Mouse (Mus musculus): ENCODE measurements around the gene Tspan9. TPM values are rescaled to one million over a fixed set of nuclear protein-coding genes. Genes with fewer than 3 reads are reported as not detected.

Gene Tspan9
- polyA plus RNA-seq, 1 experiment from 2014 or later: 19.6 TPM

DNA sequence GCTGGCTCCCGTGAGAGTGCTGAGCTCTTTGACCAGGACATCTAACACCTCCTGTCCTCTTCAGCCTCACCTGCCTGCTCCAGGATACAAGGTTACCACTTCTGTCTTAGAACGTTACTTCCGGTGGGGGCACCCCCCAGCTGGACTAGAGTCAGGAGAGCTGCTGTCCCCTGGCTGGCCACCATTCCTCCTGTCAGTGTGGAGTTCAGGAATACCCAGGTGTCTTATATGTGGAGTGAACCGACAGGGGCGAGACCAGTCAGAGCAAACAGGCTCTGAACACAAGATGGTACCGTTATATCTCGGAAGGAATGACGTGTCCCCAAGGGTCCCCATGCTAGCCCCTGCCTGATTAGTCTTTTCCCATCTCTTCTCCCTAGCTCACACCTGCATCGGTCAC, 106.8 kb downstream of the Tspan9 start:
- Histone ChIP-seq H3K9me3 (ENCODE audit: low read length) (no peaks in the 10 kb centered on the region), H3K27me3 (ENCODE audit: insufficient read depth, low read length) (peaks cover 24% of the 10 kb centered on the region), H3K27ac (ENCODE audit: low read depth) (no peak overlapping the region), H3K36me3 (replicated peaks; ENCODE audit: insufficient read depth, low read length) (no peaks in the 10 kb centered on the region), H3K4me3 (ENCODE audit: low read depth, low read length) (no peak overlapping the region), H3K4me1 (ENCODE audit: insufficient read depth) (peaks cover 12% of the 10 kb centered on the region), H3K9ac (replicated peaks) (no peak overlapping the region), H3K4me2 (ENCODE audit: low read depth, low read length) (no peak overlapping the region)
- 71% methylated on average over 9 of the region's 9 CpGs for WGBS (ENCODE audit: insufficient replicate concordance)
- DNase-seq: no peak
- TF ChIP-seq CTCF (IDR thresholded peaks at IDR 0.05; ENCODE audit: low read depth) (no peak), EP300 (IDR thresholded peaks at IDR 0.05; ENCODE audit: low read depth) (no peak)
- no peak for ATAC-seq

DNA sequence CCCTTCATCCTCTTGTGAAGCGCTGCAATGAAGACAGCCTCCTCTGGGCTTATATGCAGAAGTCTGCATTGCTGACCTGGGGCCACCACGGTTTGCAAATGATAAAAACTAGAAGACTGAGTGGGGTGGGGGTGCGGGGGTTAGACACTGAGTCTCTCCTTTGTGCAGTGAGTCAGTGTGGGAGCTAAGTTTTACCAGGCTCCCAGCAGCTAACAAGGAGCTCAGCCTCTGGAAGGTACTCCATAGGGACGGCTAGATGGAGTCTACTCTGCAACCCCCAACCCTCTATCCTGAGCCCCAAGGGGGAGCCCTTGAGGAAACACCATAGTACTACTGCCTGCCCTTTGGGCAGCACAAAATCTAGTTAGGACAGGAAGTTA, 107.5 kb downstream of the Tspan9 start:
- Histone ChIP-seq H3K4me3 (ENCODE audit: low read depth, low read length) (peak overlapping the region; percentile 53), H3K36me3 (replicated peaks; ENCODE audit: insufficient read depth, low read length) (no peaks in the 10 kb centered on the region), H3K27me3 (ENCODE audit: insufficient read depth, low read length) (peaks cover 24% of the 10 kb centered on the region), H3K9me3 (ENCODE audit: low read length) (no peaks in the 10 kb centered on the region), H3K4me1 (ENCODE audit: insufficient read depth) (peaks cover 12% of the 10 kb centered on the region), H3K27ac (ENCODE audit: low read depth) (no peak overlapping the region), H3K9ac (replicated peaks) (peak overlapping the region; percentile 44; the same call in 1 of the 2 replicates), H3K4me2 (ENCODE audit: low read depth, low read length) (peak overlapping the region; percentile 84)
- WGBS (ENCODE audit: insufficient replicate concordance): 6% methylated on average over 4 of the region's 4 CpGs
- ATAC-seq (no peak), DNase-seq (no peak)
- TF ChIP-seq EP300 (IDR thresholded peaks at IDR 0.05; ENCODE audit: low read depth) (no peak), CTCF (IDR thresholded peaks at IDR 0.05; ENCODE audit: low read depth) (peak; percentile 16; the same call in 1 of the 2 replicates)

DNA sequence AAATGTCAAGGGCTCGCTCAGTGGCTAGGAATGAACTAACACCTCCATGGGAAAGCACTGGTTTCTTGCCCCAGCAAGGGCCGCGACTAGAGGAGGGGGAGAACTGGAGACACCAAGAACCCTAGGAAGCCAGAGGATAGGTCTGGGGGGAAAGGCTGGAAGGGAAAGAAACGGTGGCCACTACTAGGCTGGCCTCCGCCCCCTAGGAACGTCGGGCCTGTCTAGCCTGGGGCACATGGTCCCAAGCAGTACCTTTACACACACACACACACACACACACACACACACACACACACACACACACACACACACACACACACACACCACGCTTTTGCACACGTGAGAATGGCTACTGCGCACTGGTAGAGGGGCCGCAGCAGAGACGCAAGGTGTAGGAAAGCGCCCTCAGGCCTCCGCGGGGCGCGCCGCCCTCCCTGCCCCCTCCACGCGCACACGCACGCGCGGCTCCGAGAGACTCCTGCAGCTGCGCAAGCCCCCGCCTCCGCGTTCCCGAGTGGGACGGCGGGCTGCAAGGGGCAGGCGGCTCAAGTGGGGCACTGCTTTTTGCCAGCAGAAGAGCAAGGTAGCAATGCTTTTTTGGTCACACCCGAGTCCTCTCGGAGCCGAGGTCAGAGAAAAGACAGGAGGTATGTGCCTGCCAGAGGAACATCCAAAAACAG, 108.0 kb downstream of the Tspan9 start:
- 2% methylated on average over 21 of the region's 36 CpGs for WGBS (ENCODE audit: insufficient replicate concordance)
- peak overlapping the region; percentile 53 for H3K4me3 ChIP-seq (ENCODE audit: low read depth, low read length)
- no peak overlapping the region for H3K27ac ChIP-seq (ENCODE audit: low read depth)
- no peaks in the 10 kb centered on the region for H3K9me3 ChIP-seq (ENCODE audit: low read length)
- peak overlapping the region; percentile 84 for H3K4me2 ChIP-seq (ENCODE audit: low read depth, low read length)
- ATAC-seq (no peak), DNase-seq (peak; percentile 36)
- peaks cover 12% of the 10 kb centered on the region for H3K4me1 ChIP-seq (ENCODE audit: insufficient read depth)
- no peaks in the 10 kb centered on the region for H3K36me3 ChIP-seq (replicated peaks; ENCODE audit: insufficient read depth, low read length)
- peak overlapping the region; percentile 59; the same call in 1 of the 2 replicates for H3K9ac ChIP-seq (replicated peaks)
- peaks cover 24% of the 10 kb centered on the region for H3K27me3 ChIP-seq (ENCODE audit: insufficient read depth, low read length)
- TF ChIP-seq CTCF (IDR thresholded peaks at IDR 0.05; ENCODE audit: low read depth) (no peak), EP300 (IDR thresholded peaks at IDR 0.05; ENCODE audit: low read depth) (no peak)

DNA sequence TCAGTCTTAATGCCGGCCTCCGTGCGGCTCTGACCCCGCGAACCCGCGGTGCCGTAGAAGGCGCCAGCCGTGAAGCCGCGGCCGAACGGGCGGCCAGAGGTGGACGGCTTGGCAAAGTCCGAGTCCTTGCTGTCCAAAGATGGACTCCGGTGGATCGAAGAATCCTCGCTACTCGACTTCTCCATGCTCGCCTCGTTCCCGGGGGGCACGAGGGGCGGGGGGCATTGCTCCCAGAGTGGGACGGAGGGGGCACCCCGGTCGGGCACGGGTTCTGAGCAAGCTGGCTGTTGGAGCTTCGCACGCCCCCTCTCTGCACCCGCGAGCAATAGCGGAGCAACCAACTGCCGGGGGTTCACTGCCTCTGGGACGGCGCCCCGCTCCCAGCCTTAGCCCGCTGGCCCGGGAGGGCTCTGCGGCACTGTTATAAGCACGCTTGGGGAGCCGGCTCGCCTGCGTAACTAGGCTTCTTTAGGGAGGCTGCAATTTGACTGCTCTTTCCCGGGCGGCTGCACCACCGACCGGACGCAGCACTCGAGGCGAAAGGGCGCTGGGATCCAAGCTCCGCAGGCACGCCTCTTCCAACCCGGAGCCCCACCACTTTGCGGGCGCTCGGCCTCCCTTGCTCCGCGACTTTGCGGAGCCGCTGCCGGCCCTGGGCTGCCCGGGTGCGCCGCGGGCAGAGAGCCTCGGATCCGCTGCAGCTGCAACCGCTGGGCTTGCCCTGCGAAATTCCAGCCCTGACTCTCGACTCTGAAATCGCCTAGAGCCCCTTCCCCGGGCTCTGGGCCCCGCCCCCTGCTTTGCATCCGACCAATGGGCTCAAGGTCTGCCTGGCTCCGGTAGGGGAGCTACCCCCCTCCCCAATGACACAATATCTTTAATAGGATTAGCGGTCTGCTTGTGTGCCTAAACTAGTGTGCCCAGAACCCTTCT, 108.8 kb downstream of the Tspan9 start:
- Histone ChIP-seq H3K27me3 (ENCODE audit: insufficient read depth, low read length) (peaks cover 24% of the 10 kb centered on the region), H3K4me1 (ENCODE audit: insufficient read depth) (peaks cover 12% of the 10 kb centered on the region), H3K4me2 (ENCODE audit: low read depth, low read length) (peak overlapping the region; percentile 84), H3K27ac (ENCODE audit: low read depth) (no peak overlapping the region), H3K36me3 (replicated peaks; ENCODE audit: insufficient read depth, low read length) (no peaks in the 10 kb centered on the region), H3K9me3 (ENCODE audit: low read length) (no peaks in the 10 kb centered on the region), H3K4me3 (ENCODE audit: low read depth, low read length) (peak overlapping the region; percentile 53), H3K9ac (replicated peaks) (peak overlapping the region; percentile 59)
- WGBS (ENCODE audit: insufficient replicate concordance): 1% methylated on average over 79 of the region's 80 CpGs
- ATAC-seq: peak; percentile 35
- peak; percentile 23; the same call in 1 of the 2 replicates for TF ChIP-seq CTCF (IDR thresholded peaks at IDR 0.05; ENCODE audit: low read depth)
- TF ChIP-seq EP300 (IDR thresholded peaks at IDR 0.05; ENCODE audit: low read depth): no peak
- DNase-seq: peak; percentile 63

DNA sequence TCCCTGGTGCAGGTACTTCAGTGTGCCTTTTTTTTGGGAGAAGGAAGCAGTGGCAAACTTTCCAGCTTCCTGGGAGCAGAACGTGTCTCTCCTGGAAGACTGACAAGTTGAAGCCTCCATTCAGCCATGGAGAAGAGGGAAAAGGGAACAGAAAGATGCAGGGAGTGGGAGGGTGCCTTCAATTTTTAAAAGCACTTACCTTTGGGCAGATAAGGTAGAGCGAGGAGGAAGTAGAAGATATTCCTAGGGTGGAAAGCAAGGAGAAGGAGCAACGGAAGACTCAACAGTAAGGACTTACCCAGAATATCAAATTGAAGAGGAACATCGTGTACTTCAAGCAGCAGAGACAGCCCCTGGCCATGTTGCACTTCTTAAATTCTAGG, 109.5 kb downstream of the Tspan9 start:
- Histone ChIP-seq H3K27ac (ENCODE audit: low read depth) (no peak overlapping the region), H3K4me3 (ENCODE audit: low read depth, low read length) (peak overlapping the region; percentile 53)
- WGBS (ENCODE audit: insufficient replicate concordance): 34% methylated on average over 4 of the region's 4 CpGs

More for the DNA sequence above, 109.5 kb downstream of the Tspan9 start:
- peaks cover 24% of the 10 kb centered on the region for H3K27me3 ChIP-seq (ENCODE audit: insufficient read depth, low read length)
- no peaks in the 10 kb centered on the region for H3K9me3 ChIP-seq (ENCODE audit: low read length)
- no peak for TF ChIP-seq CTCF (IDR thresholded peaks at IDR 0.05; ENCODE audit: low read depth)
- no peak for TF ChIP-seq EP300 (IDR thresholded peaks at IDR 0.05; ENCODE audit: low read depth)
- H3K9ac ChIP-seq (replicated peaks): no peak overlapping the region; the same call in 1 of the 2 replicates
- peak overlapping the region; percentile 84 for H3K4me2 ChIP-seq (ENCODE audit: low read depth, low read length)
- no peak for DNase-seq
- peaks cover 12% of the 10 kb centered on the region for H3K4me1 ChIP-seq (ENCODE audit: insufficient read depth)
- ATAC-seq: no peak
- no peaks in the 10 kb centered on the region for H3K36me3 ChIP-seq (replicated peaks; ENCODE audit: insufficient read depth, low read length)

Data from liver, postnatal 0 days (tissue).